Mouse (Mus musculus): ENCODE results near the gene Pou3f3.

The Pou3f3 gene

GRCm38 (mm10) chr1:42695578-42695915, at the start of gene Pou3f3:
Pou3f3 (plus strand) TSS chr1:42695768.
- under 1% methylated on average over 21 of the region's 21 CpGs for WGBS

DNA sequence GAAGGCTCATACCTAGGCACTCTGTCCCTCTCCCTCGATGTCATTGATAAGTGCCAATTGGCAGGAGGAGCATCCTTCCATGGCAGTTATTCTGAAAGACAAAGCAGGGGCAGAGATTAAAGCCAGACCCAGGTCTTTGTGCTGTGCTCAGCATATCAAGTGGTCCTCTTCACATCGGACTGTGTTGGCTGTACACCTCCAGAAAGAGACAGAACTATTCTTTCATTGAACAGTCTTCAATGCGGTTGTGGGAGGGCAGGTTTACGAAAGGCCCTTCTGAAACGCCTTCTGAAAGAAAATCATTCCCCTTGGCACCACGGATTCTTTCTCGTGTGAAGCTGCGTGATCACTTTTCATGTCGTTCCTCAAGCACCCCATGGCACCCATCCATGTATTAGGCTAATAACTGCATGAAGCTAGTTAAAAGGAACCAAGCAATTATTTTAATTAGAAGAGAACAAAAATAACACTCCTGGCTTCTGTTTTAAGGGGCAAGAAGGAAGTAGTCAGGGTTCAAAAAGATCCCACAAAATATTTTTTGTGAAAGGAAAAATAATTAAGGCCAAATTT, 47.1 kb upstream of the Pou3f3 start:
- 57% methylated on average over 9 of the region's 9 CpGs for WGBS

- WGBS, result 55% methylated on average over 15 of the region's 15 CpGs
Measured at GRCm38 (mm10) chr1:42651461-42651860, 44.1 kb upstream of the Pou3f3 start.

DNA sequence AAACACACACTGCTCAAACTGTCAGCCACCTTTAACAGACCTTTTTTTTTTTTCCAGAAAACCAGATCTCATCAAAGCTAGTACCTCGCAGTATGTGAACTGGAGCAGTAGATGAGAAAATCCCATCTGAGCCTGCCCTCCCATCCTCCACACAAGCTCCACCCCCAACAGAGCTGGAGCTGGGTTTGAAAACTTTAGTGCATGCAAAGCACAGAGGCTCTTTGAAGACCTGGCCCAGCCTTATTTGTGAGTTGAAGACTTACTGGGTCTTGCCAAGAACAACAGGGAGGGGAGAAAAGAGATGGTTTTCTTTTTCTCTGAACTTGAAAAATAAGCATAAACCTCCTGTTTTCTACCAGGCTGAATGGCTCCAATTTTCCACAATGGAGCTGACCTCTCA, 28.0 kb upstream of the Pou3f3 start:
- WGBS, result 61% methylated on average over 1 of the region's 1 CpGs

- WGBS, result 52% methylated on average over 3 of the region's 3 CpGs
Measured at GRCm38 (mm10) chr1:42680673-42681072, 14.9 kb upstream of the Pou3f3 start.

GRCm38 (mm10) chr1:42681762-42682161, 13.8 kb upstream of the Pou3f3 start:
- 57% methylated on average over 5 of the region's 5 CpGs for WGBS

- WGBS, result 7% methylated on average over 6 of the region's 6 CpGs
Measured at GRCm38 (mm10) chr1:42683861-42684260, 11.7 kb upstream of the Pou3f3 start.

DNA sequence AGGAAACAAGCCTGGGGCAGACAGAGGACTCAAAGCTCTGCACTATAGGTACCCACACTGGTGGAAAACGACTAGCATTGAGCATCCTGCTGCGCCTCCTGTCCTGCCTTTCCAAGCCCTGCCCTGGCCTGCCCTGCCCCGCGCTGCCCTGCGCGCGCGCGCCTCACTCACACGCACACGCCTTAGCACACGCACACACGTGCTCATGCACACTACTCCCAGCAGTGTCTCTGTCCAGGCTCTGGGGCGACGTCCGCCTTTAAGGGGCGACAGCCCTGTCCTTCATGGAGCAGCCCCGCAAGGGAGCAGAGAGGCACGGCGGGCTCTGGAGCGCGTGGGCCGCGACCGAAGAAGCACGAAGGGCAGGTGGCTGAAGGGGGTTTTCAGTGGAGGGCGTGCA, 11.2 kb upstream of the Pou3f3 start:
- WGBS, result under 1% methylated on average over 27 of the region's 27 CpGs

- WGBS, result under 1% methylated on average over 21 of the region's 21 CpGs
Measured at GRCm38 (mm10) chr1:42684783-42685182, 10.8 kb upstream of the Pou3f3 start.

DNA sequence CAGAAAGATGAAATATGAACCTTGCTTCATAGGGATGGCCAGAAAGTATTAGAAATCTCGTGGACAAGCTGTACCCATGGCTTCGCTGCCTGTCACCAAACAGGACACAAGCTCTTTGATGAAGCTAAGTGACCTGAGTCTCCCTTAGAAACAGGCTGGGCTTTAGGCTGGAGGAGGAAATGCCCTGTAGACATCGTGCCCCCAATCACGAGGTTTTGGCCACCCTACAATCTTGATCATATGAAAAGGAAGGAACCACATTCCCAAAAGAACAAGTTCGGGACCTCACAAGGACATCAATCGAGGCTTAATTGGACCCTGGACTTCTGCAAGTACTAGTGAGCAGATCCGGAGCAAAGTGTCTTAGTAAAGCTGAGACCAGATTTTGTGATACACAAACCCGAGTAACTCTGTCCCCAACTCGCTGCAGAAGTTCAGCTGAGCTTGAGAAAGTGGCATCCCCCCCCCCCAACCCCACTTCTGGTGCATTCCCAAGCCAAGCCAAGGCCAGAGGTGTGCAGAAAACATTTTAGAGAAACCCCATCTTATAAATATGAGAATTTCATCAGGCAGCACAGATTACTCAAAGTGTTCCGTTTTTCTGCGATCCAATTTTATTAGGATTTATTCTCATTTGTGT, 10.1 kb upstream of the Pou3f3 start:
- 5% methylated on average over 11 of the region's 11 CpGs for WGBS

- 2% methylated on average over 53 of the region's 53 CpGs for WGBS
Measured at GRCm38 (mm10) chr1:42686194-42687131, 9.1 kb upstream of the Pou3f3 start.

GRCm38 (mm10) chr1:42687271-42687670, 8.3 kb upstream of the Pou3f3 start:
- 23% methylated on average over 12 of the region's 12 CpGs for WGBS

- WGBS, result 28% methylated on average over 7 of the region's 7 CpGs
Measured at GRCm38 (mm10) chr1:42687756-42688540, 7.6 kb upstream of the Pou3f3 start.

DNA sequence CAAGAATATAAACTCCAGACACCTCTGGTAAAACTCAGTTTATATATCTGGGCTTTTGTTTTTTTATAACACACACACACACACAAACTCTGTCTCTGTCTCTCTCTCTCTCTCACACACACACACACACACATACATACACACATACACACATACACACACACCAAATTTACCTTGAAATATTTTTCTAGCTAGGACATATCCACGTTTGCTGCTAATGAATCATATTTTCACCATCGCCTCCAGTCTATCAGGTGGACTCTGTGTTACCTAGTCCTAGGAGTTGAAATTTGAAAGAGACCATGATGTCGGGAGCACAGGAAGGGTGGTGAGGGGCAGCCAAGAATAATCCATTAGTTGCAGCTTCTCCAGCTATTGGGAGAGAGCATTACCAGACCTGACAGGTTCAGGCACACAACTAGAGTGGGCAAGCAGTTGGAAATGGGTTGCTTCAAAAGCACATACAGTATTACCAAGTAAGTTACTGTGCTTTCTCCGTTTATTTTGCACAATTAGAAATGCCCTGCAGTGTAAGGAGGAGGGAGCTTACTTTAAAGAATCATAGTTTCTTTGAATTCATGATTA, 6.9 kb upstream of the Pou3f3 start:
- 23% methylated on average over 4 of the region's 4 CpGs for WGBS

DNA sequence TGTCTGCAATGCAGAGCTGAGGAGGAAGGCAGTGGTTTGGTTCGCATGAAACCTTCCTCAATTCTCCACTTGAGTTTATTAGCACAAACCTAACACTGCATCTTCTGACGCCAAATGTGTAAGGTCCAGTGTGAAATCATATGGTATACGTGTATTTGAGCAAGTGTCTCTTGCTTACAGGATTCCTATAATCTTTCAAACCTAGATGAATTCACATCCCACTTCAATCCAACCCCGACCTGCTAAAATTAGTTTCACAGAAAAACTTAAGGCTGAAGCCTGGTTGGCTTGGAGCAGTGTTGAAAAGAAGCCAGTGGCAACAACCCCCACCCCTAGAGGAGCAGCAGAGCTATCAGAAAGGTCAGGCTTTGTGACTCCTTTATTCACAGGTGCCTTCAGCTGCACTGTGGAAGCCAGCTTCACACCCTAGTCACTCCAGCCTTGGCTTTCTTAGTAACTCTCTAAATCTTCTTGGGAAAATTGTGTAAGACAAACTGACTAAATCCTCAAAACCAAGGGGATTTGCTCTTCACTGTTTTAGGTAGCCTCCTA, 5.5 kb upstream of the Pou3f3 start:
- 30% methylated on average over 4 of the region's 4 CpGs for WGBS

GRCm38 (mm10) chr1:42691202-42692170, 4.1 kb upstream of the Pou3f3 start:
- WGBS, result 5% methylated on average over 9 of the region's 9 CpGs

- 17% methylated on average over 1 of the region's 1 CpGs for WGBS
Measured at GRCm38 (mm10) chr1:42692221-42692620, 3.3 kb upstream of the Pou3f3 start.

GRCm38 (mm10) chr1:42693101-42693715, 2.4 kb upstream of the Pou3f3 start:
- WGBS, result 2% methylated on average over 21 of the region's 21 CpGs

DNA sequence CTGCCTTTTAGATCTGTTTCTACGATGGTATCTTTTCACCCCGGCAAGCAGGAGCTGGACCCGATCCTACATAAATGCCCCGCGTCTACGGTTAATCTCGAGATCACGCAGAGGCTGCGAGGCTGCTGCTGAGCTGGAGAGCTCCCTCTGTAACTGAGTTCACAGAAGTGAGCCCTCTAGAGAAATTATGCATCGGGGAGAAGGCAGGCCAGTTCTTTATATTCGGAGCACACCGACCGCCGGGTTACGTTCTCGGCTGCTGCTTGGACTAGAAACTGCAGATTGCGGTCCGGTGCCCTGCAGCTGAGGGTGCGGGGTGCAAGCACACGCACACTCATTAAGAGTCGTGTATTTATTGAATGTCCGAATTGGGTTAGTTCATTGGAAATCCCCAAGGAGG, 1.7 kb upstream of the Pou3f3 start:
- WGBS, result under 1% methylated on average over 22 of the region's 22 CpGs

DNA sequence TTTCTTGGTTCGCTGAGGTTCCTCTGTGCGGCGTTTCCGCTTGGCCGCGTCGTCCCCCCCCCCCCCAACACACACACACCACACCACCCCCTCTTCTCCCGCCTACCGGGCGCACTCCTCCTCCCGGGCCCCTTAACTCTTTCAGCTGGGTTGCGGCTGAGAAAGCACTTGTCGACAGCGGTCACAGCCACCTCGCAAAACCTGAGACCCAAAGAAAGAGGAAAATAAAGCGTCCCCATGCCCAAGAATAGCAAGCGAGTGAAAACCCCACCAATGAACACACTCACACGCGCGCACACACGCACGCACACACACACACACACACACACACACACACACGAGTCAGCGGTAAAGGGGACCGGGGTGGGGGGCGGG, 1.3 kb upstream of the Pou3f3 start:
- WGBS, result under 1% methylated on average over 25 of the region's 26 CpGs
